Mouse (Mus musculus): ENCODE data around the gene Eng.

Eng gene

DNA sequence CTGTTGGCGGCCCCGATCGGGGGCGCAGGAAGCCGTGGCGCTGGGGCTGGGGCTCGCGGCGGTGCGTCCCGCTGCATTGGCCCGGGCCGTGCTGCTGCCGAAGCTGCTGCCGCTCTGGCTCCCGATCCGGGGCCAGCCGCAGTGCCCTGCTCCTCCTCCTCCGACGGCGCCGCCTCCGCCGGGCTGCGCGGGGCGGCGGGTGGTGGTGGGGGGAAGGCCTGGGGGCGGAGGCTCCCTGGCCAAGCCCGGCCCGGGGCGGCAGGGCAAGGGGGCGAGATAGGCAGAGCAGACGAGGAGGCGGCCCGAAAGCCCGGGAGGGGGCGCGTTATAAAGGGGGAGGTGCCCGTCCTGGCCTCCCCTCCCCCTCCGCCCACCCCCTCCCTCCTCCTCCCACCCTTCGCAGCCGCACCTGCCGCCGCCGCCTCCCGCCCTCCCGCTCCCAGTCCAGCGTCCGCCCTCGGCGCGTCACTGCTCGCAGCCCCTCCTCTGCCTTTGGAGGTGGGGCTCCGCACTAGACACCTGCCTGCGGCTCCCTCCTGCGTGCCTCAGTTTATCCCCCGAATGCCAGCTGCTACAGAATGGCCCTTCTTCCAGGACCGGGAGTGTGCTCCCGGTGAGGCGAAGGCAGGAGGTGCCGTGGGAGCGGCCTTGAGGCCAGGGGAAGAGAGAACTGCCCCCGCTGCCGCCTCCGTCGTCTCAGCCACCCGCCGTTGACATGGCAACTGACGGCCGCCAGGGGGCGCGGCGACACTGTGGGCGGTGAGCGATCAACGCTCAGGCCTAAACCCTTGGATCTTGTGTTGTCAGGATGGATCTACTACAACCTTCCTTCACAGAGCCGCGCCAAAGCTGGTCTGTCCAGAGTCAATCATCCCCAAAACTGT is 66.8 kb downstream of the Eng start, which contains the start of gene Cdk9:
Gene Cdk9, minus strand, starts transcription at position 143 of the 884 bp plus-strand sequence.
- DNase-seq, result peak; percentile 91

DNA sequence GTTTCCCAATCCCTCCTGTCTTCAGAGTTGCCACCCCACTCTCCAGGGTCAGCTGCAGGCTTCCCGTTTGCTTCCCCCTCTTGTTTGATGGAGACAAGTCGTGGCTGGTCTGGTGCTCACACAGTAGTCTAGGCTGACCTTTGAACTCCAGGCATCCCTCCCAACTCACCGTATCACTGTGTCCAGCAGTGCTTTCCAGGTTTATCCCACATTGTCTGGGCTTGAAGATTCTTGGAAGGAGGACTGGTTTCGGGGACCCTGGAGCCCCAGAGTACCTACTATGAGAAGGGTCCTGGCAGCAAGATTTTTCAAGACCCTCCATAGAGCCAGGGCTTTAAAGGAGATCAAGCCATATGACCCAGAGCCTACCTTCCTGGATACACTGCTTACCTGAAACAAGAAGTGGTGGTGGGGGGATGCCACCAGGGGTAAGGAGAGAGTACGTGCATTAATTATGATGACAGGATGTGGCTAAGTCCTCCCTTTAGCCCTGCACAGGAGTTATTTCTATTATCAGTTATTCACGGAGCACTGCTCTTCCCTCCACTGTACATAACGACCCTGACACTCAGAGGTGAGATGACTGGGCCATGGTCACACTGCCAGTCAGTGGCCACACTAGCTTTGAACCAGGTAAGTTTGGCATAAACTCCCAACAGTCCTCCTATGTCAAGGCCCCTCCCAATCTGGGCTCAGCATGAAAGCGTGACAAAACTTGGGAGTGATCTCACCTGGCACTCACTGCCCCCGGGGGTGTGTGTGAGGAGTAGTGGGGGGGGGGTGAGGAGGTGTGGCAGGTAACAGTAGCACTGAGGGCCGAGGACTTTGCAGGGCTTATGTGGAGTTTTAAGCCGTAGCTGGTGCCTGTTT is 68.0 kb downstream of the Eng start:
- no peak for DNase-seq

DNA sequence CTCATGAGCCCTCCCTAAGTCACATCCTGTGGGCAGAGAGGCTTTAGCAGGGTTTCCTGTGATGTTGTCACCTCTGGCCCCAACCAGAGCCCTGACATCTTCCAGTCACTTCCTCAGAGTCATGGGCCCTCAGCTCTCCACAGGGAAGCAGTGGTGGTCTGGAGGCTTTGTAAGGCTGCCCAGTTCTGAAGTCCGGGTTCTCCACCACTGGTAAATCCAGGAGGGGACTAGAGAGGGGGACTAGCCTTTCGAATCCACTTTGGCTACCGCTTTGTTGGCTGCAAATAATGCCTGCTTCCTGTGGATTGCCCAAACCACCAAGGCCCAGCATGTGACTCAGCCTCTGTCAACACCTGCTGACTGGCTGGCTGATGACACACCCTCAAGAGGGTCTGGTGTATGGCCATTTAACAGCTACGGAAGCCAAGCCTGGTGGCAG is 68.6 kb downstream of the Eng start:
- no peak for DNase-seq

DNA sequence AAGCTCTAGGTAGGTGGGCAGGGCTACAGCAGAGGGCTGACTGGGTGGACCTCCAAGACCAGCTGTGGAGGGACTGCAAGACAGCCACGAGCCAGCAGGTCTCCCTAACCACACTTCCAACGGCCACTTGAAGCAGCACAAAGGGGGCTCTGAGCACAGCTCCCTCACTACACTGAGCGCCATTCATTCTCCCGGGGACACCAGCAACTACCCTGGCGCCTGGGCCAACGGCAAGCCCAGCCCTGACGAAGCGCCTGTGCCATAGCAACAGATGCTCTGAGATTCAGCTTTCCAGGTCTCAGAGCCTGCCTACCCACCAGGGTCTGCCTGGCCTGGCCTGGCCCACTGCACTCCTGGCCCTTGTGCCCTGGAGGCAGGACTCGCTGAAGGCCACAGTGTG is 72.4 kb downstream of the Eng start:
- DNase-seq, result peak; percentile 29

DNA sequence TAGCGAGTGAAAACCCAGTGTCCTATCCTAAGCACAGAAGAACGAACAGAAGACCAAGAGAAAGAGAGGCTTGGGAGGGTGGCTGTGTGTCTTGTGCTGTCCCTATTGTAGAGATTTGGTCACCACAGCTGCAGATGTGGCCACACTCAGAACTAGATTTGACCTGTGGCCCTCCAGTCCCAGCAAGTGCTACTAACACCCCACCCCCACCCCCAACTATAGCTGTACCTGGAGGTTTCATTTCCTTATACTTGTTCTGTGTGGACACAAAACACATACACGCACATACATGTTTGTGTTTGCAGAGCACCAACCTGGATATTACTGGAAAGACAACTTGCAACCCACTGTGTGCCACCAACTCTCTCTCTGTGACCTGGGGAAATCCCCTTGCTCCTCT is 73.7 kb downstream of the Eng start:
- no peak for DNase-seq

DNA sequence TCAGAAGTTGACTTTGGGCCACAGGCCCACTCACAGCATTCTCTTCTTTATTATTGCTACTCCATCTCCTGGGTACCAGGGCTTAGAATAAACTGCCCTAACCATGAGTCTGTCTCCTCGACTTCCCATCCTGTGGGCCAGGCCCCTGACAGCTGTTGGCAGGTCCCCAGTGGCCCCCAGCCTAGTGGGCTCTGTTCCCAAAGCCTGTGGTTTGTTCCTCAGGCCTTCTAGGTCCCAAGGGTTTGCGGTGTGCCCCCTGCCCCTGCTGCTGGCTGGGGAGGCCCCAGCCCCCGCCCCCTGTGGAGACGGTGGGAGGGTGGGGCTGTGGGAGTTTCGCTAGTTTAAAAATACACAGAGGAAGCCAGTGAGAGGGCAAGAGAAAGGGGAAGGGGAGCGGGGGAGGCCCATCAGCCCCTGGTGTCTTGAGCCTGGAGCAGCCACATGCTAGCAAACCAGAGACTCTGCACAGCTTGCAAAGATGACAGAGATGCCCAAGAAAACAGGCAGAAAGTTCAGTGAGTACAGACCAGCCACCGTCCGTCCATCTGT is 74.4 kb downstream of the Eng start, which contains the start of gene Sh2d3c:
Gene Sh2d3c, plus strand, starts transcription at position 375 of the 549 bp plus-strand sequence.
- DNase-seq, result no peak

DNA sequence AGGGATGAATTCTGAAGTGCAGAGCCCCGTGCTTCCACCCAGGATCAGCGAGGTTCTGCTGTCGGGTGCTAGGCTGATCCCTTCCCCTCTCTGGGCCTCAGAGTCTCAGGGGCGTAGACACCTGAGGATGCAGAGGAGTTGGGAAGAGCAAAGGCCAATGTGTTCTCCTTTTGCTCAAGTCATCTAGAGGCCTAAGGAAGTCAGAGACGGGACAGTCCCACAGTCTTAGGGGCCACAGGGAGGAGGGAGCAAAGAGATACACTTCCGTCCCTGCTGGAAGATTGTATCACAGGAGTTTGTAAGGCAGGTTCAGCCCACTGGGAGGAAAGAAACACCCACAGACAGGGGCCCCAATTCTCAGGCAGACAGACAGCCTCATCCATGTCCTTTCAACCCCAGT is 75.7 kb downstream of the Eng start:
- no peak for DNase-seq

DNA sequence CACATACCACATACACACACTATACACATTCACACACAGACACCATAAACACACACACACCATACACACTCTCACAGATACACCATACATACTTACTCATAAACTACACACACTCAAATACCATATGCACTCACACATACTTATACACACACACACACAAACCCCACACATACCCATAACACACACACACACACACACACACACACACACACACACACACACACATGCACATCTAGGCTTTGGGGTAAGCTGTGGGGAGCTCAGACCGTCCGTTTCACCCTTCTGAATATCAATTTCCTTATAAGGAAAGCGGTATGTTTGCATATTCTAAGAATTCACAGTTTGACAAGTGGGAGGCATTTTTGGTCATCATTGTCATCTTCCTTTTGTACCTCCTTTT is 76.2 kb downstream of the Eng start:
- no peak for DNase-seq

DNA sequence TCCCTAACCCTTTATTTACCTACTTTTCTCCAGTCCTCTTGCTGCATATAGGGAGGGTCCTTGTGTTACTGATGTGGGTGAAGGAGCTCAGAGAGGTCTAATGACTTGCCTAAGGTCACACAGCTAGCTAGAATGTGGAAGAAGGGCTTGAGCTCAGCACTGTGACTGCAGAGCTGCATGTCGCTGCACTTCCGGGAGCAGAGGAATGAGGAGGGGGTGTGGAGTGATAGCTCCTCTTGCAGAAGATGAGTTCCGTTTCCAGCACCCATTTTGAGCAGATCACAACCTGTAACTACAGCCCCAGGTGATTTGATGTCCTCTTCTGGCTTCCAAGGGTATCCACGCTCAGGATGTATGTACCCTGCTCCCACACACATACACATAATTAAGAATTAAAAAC is 77.8 kb downstream of the Eng start:
- DNase-seq, result no peak

DNA sequence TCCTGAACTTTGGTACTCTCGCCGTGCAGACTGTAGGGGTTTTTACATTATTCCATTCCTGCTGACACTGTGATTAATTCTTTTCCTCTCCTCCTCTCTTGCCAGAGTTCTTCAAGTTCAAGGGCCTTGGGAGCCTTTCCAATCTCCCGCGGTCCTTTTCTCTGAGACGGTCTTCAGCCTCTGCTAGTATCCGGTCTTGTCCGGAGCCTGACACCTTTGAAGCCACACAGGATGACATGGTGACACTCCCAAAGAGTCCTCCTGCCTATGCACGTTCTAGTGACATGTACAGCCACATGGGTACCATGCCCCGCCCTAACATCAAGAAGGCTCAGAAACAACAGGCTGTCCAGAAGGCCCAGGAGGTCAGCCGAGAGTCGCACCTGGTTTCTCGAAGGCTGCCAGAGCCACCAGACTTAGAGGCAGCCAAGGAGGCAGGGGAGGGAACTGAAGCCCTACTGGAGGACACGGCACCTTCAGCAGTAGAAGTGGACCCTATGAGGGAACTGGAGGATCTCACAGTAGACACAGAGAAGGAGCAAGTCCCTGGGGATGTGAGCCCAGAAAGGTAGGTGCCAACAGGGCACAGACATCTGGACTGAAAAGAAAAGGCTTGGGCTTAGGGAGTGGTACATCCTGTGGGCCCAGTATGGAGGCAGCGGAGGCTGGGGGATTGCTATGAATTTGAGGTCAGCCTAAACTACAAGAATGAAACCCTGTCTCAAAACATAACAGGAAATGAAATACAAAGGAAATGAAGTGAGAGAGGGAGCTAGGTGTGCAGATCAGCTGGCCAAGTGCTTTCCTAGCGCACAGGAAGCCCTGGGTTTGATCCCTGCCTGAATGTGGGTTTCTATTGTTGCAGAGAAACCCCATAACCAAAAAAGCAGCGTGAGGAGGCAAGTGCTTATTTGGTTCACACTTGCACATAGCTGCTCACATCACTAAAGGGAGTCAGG is 78.7 kb downstream of the Eng start:
- no peak for DNase-seq

DNA sequence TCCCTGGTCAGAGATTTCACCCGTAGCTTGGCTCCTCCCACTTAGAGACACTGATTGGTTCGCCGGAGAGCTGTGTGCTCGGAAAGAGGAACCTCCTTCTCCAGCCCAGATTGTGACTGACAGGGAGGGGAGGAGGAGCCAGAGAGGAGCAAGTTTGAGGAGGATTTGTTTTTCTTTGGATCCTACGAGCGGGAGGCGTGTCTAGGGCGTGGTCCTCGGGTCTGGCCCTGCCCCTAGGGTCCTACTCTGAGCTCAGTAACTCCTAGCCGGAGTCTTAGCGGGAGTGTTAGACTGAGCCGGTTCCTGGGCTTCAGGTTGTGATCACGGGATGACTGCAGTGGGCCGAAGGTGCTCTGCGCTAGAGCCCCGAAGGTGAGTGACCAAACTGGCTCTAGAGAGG is 81.0 kb downstream of the Eng start:
- DNase-seq, result peak; percentile 63

DNA sequence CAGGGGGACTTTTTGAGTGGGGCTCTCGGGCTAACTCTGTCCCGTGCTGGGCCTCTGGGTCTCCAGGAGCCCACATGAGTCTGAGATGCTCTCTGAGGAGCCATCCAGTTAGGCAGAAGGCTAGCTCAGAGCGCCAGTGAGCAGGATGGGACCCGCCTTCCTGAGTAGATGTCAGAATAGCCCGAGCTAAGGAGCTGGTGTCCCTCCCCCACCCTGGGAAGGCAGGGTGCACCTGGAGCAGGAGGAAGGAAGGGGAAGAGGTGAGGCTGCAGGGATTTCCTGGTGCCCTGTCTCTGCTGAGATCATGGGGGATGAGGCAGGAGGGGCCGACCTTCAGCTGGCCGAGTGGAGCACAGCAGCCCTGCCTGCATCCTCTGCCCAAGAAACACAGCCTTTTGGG is 82.1 kb downstream of the Eng start:
- no peak for DNase-seq

DNA sequence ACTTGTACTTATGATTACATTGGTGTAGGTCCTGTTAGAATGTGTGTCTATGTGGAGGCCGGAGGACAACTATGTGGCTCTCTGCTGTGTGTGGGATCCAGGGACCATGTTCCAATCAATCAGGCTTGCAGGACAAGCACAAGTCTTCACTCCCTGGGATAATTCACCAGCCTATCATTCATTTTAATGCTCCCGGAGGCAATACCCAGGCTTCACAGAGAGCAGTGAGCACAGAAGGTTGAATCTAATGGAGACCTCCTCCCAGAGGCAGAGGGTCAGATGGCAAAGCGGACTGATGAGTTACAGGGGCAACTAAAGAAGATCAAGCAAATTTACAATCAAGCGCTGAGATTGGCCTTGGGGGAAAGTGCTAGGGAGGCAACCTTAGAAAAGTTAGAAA is 83.2 kb downstream of the Eng start:
- DNase-seq, result no peak

DNA sequence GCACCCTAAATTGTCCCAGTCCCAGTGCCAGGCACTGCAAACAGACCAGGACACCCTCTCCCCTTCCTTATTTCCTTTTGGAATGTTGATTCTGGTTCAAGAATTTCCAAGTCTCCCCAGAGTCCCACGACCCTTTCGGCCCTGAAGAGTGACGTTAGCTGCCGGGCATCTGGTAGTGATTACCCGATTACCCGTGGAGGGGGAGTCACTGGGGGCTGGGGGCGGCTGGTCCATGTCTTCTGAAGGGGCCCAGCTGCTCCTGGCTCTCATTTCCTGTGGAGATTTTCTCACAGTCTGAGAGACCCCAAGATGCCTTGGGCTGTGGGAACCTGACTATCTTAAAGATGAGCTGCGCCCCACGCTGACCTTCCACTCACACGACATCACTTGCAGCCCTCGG is 84.5 kb downstream of the Eng start:
- DNase-seq, result no peak

DNA sequence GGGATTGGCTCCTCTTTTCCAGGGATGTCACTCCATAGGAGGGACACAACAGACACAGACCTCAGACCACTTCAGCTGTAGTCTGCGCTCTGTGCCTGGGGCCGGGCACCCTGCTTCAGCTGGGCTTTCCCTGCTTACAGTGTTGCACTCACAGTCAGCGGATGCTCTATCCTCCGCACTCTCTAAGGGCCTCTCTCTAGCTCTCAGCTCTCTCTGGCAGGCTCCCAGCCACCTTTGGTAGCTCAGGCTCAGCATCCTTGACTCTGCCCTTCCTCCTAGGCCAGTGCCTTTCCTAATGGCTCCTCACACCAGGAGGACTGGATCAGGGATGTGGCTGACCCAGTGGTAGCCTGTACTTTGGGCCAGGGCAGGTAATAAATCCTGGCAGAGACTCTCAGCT is 85.5 kb downstream of the Eng start:
- DNase-seq, result no peak
